Mouse (Mus musculus) heart, adult 18-20 months (tissue): ENCODE measurements around the gene Prdx2. TPM values are rescaled to one million over a fixed set of nuclear protein-coding genes. Genes with fewer than 3 reads are reported as not detected.

Source experiments
- DNase-seq, 2 experiments: peaks; one replicate each; pipeline ENCODE4 v3.0.0; 2021 to 2022; ENCODE audit warnings: mixed read lengths in 1 of 2
- microRNA-seq, 2 experiments: library from miRNA; unstranded; fragments of <30 nt; microRNA quantifications; one replicate each; pipeline ENCODE4 v1.2.0; 2022
- total RNA-seq, 2 experiments: library from RNA; stranded (reverse); gene quantifications; 2 replicates each; pipeline ENCODE4 v1.2.3; 2021

The Prdx2 gene
- total RNA-seq, 2 experiments from 2014 or later: 648 to 740 TPM

DNA sequence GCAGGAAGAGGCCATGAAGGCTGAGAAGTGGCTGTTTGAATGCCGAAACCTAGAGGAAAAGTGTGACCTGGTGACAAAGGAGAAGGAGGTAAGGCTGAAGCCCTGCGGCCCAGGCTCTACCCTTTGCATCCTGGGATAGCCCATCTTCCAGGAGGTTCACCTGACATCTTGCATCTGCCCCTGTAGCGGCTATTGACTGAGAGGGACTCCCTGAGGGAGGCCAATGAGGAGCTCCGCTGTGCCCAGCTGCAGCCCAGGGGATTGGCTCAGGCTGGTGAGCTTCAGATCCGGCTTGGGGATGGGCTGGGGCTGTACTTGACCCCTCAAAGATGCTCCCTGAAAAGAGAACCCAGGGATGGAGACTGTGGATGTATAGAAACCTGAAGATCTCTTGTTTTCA is 27.6 kb downstream of the Prdx2 start:
- no peak for DNase-seq

DNA sequence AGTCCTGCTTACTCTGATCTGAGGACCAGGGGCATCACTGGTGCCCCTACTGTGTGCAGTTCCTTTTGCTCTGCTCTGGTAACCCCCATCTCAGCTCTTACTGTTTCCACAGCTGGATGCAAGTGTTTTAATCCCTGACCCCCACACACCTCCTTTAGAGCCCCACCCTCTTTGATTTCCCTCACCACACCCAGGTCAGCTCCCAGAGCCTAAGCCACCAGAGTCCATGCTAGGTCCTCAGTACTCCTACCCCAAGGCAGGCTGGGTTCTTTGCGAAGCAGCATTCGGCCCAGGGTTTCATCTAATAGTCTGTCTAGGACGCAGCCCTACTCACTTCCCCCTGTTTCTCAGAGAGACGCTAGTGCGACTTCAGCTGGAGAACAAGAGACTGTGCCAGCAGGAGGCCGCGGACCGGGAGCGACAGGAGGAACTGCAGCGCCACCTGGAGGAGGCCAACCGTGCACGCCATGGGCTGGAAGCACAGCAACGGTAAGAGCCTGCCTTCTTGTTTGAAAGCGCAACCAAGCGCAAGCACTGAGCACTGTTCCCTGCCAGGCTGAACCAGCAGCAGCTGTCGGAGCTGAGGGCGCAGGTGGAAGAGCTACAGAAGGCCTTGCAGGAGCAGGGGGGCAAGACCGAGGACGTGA is 28.4 kb downstream of the Prdx2 start:
- peak; percentile 90 to 94 for DNase-seq

DNA sequence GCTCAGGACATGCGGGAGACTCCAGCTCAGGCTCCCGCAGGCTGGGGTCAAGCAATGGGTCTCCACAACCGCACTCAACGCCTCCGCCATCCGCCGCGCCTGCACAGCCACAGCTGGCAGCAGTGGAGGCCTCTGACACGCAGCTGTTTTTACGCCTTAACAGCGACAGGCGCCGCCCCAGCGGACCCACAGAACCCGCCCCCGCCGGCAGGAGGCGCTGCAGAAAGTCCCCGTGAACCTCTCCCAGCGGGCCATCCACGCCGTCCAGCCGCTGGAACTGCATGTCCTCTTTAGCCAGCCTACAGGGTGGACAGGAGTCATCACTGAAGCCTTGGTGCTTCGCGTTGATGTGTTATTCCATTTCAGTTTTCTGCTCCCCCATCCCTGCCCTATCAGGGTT is 38.3 kb downstream of the Prdx2 start:
- DNase-seq: no peak

DNA sequence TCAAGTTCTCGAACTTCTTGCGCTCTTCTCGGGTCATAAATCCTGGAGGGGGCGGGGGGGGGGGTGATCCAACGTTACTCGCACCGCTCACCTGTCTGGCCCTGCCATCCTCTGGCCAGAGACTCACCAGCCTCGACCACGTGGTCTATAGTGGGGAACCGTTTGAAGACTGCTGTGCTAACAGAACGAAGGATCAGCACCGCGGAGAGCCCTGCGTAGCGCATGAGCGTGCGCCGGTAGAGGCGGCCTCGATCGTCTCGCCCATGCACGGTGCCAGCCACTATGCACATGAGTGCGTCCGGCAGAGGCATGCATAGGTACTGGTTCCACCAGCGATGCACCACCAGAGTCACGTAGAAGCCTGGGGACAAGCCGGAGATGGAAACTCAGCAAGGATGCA is 41.9 kb downstream of the Prdx2 start:
- DNase-seq: no peak

DNA sequence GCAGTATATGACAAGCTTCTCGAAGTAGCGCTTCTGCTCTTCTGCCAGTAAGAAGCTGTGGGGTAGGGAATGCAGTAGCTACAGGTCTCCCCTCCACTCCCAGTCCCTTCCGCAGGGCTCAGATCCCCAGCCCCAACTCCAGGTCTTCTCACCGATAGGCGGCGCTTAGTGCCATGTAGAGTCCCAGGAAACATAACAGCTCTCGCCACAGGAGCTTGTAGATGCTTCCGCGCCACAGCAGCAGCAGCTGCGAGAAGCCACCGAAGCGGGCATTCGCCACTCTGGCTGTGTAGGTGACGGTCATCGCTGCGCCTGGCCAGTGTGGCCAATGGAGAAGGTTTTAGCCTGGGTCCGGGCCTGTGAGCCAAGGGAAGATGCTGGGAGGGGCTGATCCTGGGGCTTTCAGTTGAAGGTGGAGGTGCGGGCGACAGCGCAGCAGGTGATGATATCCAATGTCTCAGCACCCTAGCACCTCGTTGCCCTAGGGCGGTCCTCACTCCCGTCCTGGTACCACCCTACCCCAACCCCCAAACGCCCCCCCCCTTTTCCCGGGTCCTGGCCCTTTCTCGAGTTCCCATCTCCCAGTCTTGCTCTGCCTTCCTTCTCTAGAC is 43.9 kb downstream of the Prdx2 start:
- DNase-seq: peak; percentile 54 to 65

DNA sequence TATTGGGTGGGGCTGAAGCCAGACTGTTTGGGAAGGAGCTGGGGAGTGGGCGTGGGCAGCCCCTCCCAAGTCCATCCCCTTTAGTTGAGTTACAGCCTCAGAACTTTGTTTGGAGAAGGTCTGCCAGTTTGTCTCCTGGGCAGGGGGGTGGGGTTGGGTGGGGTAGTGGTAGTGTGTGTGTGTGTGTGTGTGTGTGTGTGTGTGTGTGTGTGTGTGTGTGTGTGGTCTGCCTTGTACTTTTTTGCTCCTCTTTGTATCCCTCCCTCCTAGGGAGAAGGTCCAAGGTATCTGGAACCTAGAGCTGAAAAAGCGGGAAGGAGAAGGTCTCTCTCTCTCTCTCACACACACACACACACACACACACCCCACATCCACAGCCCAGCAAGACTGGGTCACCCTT is 45.0 kb downstream of the Prdx2 start, which contains the start of gene Best2:
Gene Best2 (minus strand): TSS at position 101 of the 400 bp plus-strand sequence.
- no peak for DNase-seq

DNA sequence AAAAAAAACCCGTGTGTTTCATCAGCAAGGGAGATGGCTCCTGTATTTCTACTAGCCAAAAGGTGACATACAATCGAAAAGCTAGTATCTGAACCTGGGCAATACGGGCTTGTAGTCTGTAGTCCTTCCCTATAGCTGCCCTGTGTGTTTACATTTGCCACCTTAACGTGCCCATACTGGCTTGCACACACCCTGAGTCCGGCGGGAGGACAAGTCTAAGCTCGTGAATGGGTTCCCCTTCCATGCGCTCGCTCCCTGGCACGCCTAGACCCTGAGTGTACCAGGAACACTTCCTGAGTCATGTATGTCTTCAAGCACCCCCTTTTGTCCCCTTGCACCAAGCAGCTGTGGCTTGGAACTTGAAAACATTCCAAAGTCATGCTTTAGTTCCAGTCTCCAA is 47.3 kb downstream of the Prdx2 start:
- no peak for DNase-seq

DNA sequence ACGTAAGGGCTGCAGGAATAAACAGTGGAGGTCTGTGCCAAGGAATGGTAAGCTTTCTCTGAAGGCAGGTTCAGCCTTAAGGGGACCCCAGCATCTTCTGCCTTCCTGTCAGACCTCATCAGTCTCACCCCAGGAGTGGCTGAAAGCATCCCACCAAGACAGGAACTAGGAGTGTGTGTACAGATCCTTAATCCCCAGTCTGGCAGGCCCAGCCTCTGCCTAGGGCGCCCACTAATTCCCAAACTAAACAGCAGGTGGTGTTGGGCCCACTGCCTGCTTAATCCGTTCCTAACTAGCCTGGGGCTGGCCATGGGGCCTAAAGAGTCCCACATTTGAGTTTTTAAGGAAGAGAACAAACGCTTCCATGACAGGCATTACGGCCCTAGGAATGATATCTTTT is 47.8 kb downstream of the Prdx2 start:
- no peak for DNase-seq

DNA sequence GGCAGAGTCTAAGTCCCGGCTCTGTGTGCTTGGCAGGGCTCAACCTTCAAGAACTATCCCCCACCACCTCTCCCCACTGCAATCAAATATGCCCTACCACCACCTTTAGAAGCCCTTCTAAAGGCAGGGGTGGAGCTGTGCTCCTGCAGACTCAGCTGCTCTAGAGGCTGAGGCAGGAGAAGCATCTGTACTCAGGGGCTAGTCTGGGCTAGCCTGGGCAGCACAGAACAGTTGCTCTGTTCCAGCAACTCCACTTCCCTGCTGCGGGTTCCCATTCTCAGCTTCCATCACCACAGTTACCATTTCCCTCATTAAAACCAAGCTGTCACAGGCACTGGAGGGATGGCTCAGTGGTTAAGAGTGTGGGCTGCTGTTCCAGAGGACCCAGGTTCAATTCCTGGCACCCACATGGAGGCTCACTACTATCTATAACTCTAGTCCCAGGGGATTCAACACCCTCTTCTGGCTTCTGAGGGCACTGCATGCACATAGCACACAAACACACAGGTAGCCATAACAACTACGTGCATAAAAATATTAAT is 52.2 kb downstream of the Prdx2 start:
- no peak for DNase-seq

DNA sequence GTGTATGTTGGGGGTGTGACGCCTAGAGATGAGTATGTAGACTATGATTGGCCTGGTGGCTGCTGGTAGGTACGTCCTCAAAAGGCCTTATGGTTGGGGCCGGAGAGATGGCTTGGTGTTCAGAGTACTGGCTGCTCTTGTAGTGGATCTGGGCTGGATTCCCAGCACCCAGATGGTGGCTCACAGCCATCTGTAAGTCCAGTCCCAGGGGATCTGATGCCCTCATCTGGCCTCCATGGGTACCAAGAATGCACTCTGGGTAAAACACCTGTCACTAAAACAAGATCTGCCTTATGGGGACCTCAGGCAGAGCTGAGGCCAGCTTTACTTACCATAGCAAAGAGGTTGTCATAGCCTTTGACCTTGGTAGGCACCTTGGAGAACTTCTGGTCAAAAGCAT is 54.5 kb downstream of the Prdx2 start:
- no peak for DNase-seq

Small RNA genes within 50 kb of the gene (microRNA-seq; reads per million reads assigned to microRNA genes)
- 0 reads per million in 2 experiments for gene Gm24197

Other genes with a start within 250 kb of the Prdx2 start
- gene G430095P16Rik, start 246.6 kb upstream of the Prdx2 start, total RNA-seq: under 1 TPM; 0.40 to 0.69 TPM
- 100 to 1,000 TPM; 250 to 260 TPM for gene Nfix, start 169.2 kb upstream of the Prdx2 start, total RNA-seq
- 10 to 100 TPM; 10.0 to 13.2 TPM for gene Dand5, start 146.8 kb upstream of the Prdx2 start, total RNA-seq
- gene Gadd45gip1, start 138.1 kb upstream of the Prdx2 start, total RNA-seq: 10 to 100 TPM; 31.5 to 35.7 TPM
- 10 to 100 TPM; 88.5 to 96.7 TPM for gene Rad23a, start 128.9 kb upstream of the Prdx2 start, total RNA-seq
- 100 to 1,000 TPM; 297 to 306 TPM for gene Calr, start 122.7 kb upstream of the Prdx2 start, total RNA-seq
- gene Farsa, start 112.6 kb upstream of the Prdx2 start, total RNA-seq: 10 to 100 TPM; 22.6 to 22.9 TPM
- gene Syce2, start 97.5 kb upstream of the Prdx2 start, total RNA-seq: 1 to 10 TPM; 4.4 to 4.9 TPM
- gene Gcdh, start 75.7 kb upstream of the Prdx2 start, total RNA-seq: 10 to 100 TPM; 79.9 to 84.2 TPM
- gene Klf1, start 67.7 kb upstream of the Prdx2 start, total RNA-seq: not detected
- gene Dnase2a, start 61.0 kb upstream of the Prdx2 start, total RNA-seq: 10 to 100 TPM in 1 of 2 experiments, 1 to 10 TPM in 1; 9.5 to 11.0 TPM
- gene Mast1, start 32.2 kb upstream of the Prdx2 start, total RNA-seq: under 1 TPM; 0.10 TPM
- not detected for gene Rtbdn, start 22.6 kb upstream of the Prdx2 start, total RNA-seq
- gene Gm49661, start 154 bp upstream of the Prdx2 start, total RNA-seq: 1 to 10 TPM in 1 of 2 experiments, not detected in 1; 2.3 TPM
- gene Rnaseh2a, start 180 bp downstream of the Prdx2 start, total RNA-seq: 10 to 100 TPM; 45.6 to 48.4 TPM
- gene Junb, start 9.1 kb downstream of the Prdx2 start, total RNA-seq: 10 to 100 TPM; 11.0 to 13.9 TPM
- gene Hook2, start 21.0 kb downstream of the Prdx2 start, total RNA-seq: 1 to 10 TPM; 2.7 TPM
- not detected for gene Best2, start 44.9 kb downstream of the Prdx2 start, total RNA-seq
- gene Asna1, start 55.7 kb downstream of the Prdx2 start, total RNA-seq: 10 to 100 TPM; 64.7 to 67.3 TPM
- 10 to 100 TPM; 84.5 to 87.7 TPM for gene Trir, start 57.2 kb downstream of the Prdx2 start, total RNA-seq
- 10 to 100 TPM; 24.1 to 31.2 TPM for gene Tnpo2, start 67.3 kb downstream of the Prdx2 start, total RNA-seq
- 1 to 10 TPM; 2.7 to 3.2 TPM for gene Fbxw9, start 90.5 kb downstream of the Prdx2 start, total RNA-seq
- gene Gm5741, start 98.4 kb downstream of the Prdx2 start, total RNA-seq: not detected
- gene Dhps, start 102.2 kb downstream of the Prdx2 start, total RNA-seq: 10 to 100 TPM; 36.5 to 36.6 TPM
- 10 to 100 TPM; 42.1 to 47.3 TPM for gene Wdr83os, start 111.2 kb downstream of the Prdx2 start, total RNA-seq
- gene Wdr83, start 111.7 kb downstream of the Prdx2 start, total RNA-seq: 10 to 100 TPM; 28.7 to 34.6 TPM
- 10 to 100 TPM; 27.6 to 27.7 TPM for gene Man2b1, start 113.7 kb downstream of the Prdx2 start, total RNA-seq
- gene Zfp791, start 153.5 kb downstream of the Prdx2 start, total RNA-seq: 1 to 10 TPM; 1.7 to 2.4 TPM
- gene Cks1brt, start 182.3 kb downstream of the Prdx2 start, total RNA-seq: not detected